Mouse (Mus musculus): ENCODE data around the gene Ckb.

- no peak for TF ChIP-seq CTCF (conservative IDR thresholded peaks at IDR 0.05; ENCODE audit: low read length)
- TF ChIP-seq POU5F1 (IDR thresholded peaks at IDR 0.05; ENCODE audit: borderline replicate concordance, low read length), result no peak
- TF ChIP-seq NANOG (IDR thresholded peaks at IDR 0.05; ENCODE audit: borderline replicate concordance, low read length), result no peak
Measured at GRCm38 (mm10) chr12:111677882-111678669, 5.9 kb upstream of the Ckb start, which contains the start of gene Trmt61a.

Measured in E14TG2a.4 (cell line).